Mouse (Mus musculus): ENCODE data around the gene Pex11g.
A peak's percentile ranks its signal among the peaks of the same experiment; 100 is the strongest.

Gene Pex11g

GRCm38 (mm10) chr8:3467006-3467885 lies at the start of gene Pex11g:
Gene Pex11g, minus strand, starts transcription at chr8:3467680.
- DNase-seq (ENCODE audit: low read depth, low spot score): peak; percentile 100

GRCm38 (mm10) chr8:3517117-3517495 lies 49.6 kb upstream of the Pex11g start:
- peak; percentile 26 for DNase-seq (ENCODE audit: low read depth, low spot score)

- DNase-seq (ENCODE audit: low read depth, low spot score): peak; percentile 97
Observed at GRCm38 (mm10) chr8:3516450-3517116, 49.1 kb upstream of the Pex11g start.

- peak; percentile 95 for DNase-seq (ENCODE audit: low read depth, low spot score)
Observed at GRCm38 (mm10) chr8:3515771-3516417, 48.4 kb upstream of the Pex11g start.

- DNase-seq (ENCODE audit: low read depth, low spot score): peak; percentile 90
Observed at GRCm38 (mm10) chr8:3515260-3515671, 47.8 kb upstream of the Pex11g start, which contains the start of gene Pnpla6. Gene Pnpla6, plus strand, starts transcription at chr8:3515384.

GRCm38 (mm10) chr8:3514681-3515247 lies 47.3 kb upstream of the Pex11g start:
- no peak for DNase-seq (ENCODE audit: low read depth, low spot score)

GRCm38 (mm10) chr8:3507979-3508754 lies 40.7 kb upstream of the Pex11g start:
- no peak for DNase-seq (ENCODE audit: low read depth, low spot score)

- peak; percentile 67 for DNase-seq (ENCODE audit: low read depth, low spot score)
Observed at GRCm38 (mm10) chr8:3502217-3502616, 34.7 kb upstream of the Pex11g start.

GRCm38 (mm10) chr8:3500235-3501090 lies 33.0 kb upstream of the Pex11g start, which contains the start of gene Mcoln1:
Gene Mcoln1, plus strand, starts transcription at chr8:3500457.
- DNase-seq (ENCODE audit: low read depth, low spot score): peak; percentile 98

GRCm38 (mm10) chr8:3499751-3500150 lies 32.3 kb upstream of the Pex11g start:
- DNase-seq (ENCODE audit: low read depth, low spot score): peak; percentile 62

- DNase-seq (ENCODE audit: low read depth, low spot score): no peak
Observed at GRCm38 (mm10) chr8:3498583-3498982, 31.1 kb upstream of the Pex11g start.

GRCm38 (mm10) chr8:3496428-3496748 lies 28.9 kb upstream of the Pex11g start:
- no peak for DNase-seq (ENCODE audit: low read depth, low spot score)

GRCm38 (mm10) chr8:3495578-3496427 lies 28.3 kb upstream of the Pex11g start:
- no peak for DNase-seq (ENCODE audit: low read depth, low spot score)

- DNase-seq (ENCODE audit: low read depth, low spot score): no peak
Observed at GRCm38 (mm10) chr8:3493845-3494208, 26.3 kb upstream of the Pex11g start.

GRCm38 (mm10) chr8:3492901-3493844 lies 25.7 kb upstream of the Pex11g start, which contains the start of gene Zfp358:
Gene Zfp358, plus strand, starts transcription at chr8:3493138.
- peak; percentile 68 for DNase-seq (ENCODE audit: low read depth, low spot score)

- no peak for DNase-seq (ENCODE audit: low read depth, low spot score)
Observed at GRCm38 (mm10) chr8:3485192-3485591, 17.7 kb upstream of the Pex11g start.

GRCm38 (mm10) chr8:3483546-3483945 lies 16.1 kb upstream of the Pex11g start:
- DNase-seq (ENCODE audit: low read depth, low spot score): no peak

GRCm38 (mm10) chr8:3482240-3482740 lies 14.8 kb upstream of the Pex11g start:
- no peak for DNase-seq (ENCODE audit: low read depth, low spot score)
